Mouse (Mus musculus): Measurements from ENCODE around the gene Ace2.

GRCm38 (mm10) chrX:164113744-164114143 lies 25.4 kb upstream of the Ace2 start:
- TF ChIP-seq CTCF (IDR thresholded peaks at IDR 0.05; ENCODE audit: control insufficient read depth, insufficient read depth, insufficient replicate concordance, low read depth, low read length) (no peak), POLR2A (IDR thresholded peaks at IDR 0.05; ENCODE audit: control insufficient read depth, low read depth, low read length) (no peak)

Data from testis, adult 2 months (tissue).